Mouse (Mus musculus): ENCODE results near the gene Ryk. TPM values are rescaled to one million over a fixed set of nuclear protein-coding genes. Genes with fewer than 3 reads are reported as not detected.
A peak's percentile ranks its signal among the peaks of the same experiment; 100 is the strongest.

Ryk gene
- polyA plus RNA-seq, 1 experiment from 2014 or later = 8.9 TPM

DNA sequence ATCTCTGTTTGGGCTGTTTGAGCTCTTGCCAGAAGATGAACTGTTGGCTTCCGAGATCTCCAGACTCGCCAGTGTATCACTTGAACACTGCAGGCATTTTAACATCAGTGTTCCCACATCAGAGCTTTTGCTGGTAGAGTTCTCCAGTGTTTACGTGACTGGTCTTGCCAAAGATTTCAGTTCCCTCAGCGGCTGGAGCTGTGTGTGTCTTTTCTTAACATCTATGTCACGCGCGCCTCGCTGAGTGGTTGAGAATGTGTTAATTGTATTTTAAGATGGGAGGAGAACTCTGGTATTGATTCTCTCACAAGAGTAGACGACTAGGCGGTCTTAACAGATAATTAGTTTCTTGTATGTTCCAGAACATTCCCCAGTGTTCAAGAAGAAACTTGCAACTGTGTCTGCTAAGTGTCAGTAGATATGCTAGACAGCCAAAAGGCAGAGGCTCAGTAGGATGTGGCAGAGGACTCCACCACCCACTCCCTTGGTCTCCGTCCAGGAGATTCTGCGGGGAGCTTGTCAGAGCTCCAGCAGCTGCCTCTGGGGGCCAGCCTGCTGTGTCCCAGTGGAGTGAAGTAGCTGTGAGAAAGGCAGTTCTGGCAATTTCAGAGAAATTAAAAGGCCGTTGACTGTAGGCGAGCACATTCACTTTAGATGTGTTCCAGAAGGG is 29.3 kb downstream of the Ryk start:
- peak; percentile 37; the same call in 1 of the 2 replicates for ATAC-seq
- Histone ChIP-seq H3K27me3 (replicated peaks; ENCODE audit: control insufficient read depth, insufficient read depth, low read length) (no peaks in the 10 kb centered on the region), H3K9ac (ENCODE audit: low read depth, low read length) (peak overlapping the region; percentile 9; the same call in 1 of the 2 replicates), H3K4me1 (ENCODE audit: control insufficient read depth, insufficient read depth, low read depth, low read length) (peaks cover 17% of the 10 kb centered on the region), H3K36me3 (ENCODE audit: control insufficient read depth, insufficient read depth, low read length) (peaks cover 4% of the 10 kb centered on the region; the same call in 1 of the 2 replicates), H3K4me3 (ENCODE audit: low read length) (no peak overlapping the region), H3K4me2 (ENCODE audit: low read length) (peak overlapping the region; percentile 3; the same call in 1 of the 2 replicates), H3K27ac (ENCODE audit: low read depth, low read length) (peak overlapping the region; percentile 29; the same call in 1 of the 2 replicates), H3K9me3 (ENCODE audit: control insufficient read depth, low read length) (no peaks in the 10 kb centered on the region)
- 36% methylated on average over 14 of the region's 14 CpGs for WGBS

DNA sequence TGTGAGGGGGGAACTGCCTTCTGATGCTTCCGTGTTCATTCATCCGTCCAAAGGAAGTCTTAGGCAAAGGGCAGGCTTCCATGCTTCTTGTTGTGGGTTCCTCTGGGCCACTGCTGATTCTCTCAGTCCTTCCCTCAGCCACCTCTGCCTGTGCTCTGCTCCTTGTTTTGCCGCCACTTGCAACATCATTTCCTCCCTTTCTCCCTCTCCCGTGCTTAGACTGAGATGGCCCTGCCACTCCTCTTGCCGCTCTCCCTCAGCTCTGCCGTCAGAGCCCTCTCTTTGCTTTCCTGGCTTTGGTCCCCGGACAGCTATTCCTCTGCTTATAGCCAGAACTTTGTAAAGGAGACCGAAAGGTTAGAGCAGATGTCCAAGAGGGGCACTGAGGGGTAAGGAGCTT is 30.2 kb downstream of the Ryk start:
- H3K9ac ChIP-seq (ENCODE audit: low read depth, low read length) = no peak overlapping the region
- peaks cover 17% of the 10 kb centered on the region for H3K4me1 ChIP-seq (ENCODE audit: control insufficient read depth, insufficient read depth, low read depth, low read length)
- peaks cover 7% of the 10 kb centered on the region; the same call in 1 of the 2 replicates for H3K36me3 ChIP-seq (ENCODE audit: control insufficient read depth, insufficient read depth, low read length)
- H3K27ac ChIP-seq (ENCODE audit: low read depth, low read length) = no peak overlapping the region
- no peaks in the 10 kb centered on the region for H3K27me3 ChIP-seq (replicated peaks; ENCODE audit: control insufficient read depth, insufficient read depth, low read length)
- H3K9me3 ChIP-seq (ENCODE audit: control insufficient read depth, low read length) = no peaks in the 10 kb centered on the region
- no peak overlapping the region for H3K4me2 ChIP-seq (ENCODE audit: low read length)
- 57% methylated on average over 8 of the region's 8 CpGs for WGBS
- ATAC-seq = no peak
- no peak overlapping the region for H3K4me3 ChIP-seq (ENCODE audit: low read length)

DNA sequence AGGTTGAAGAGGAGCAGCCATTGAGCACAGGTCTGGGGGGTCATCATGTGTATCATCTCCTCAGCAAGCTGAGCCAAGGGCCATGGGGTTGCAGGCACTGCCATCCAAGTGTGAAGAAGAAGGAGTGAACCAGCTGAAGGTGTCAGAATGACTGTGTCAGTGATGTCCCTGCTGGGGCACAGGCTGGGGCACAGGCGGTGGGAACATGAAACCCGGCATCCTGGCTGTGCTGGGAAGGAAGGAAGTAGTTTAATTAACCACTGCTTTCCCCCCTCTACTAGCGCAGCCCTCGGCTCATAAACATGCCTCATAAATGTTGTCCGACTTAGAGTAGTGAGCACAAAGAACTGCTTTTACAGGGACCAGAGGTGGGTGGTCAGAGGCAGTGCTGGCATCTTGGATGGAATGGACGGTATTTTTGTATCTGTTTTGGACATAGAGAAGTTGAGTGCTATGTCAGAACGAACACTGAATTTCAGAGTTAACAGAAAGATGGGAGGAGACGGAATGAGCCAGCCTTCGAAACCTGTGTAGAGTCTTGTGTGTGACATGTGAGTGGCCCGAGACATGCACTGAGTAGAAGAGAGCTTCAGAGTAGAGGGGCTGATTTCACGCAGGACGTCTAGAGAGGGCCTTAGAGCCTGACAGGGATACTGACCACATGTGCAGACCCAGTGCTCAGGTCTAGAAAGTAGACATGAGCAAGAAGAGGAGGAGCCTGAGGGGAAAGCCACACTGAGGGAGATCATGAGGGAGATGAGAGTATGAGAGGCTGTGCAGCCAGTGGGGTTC is 31.4 kb downstream of the Ryk start:
- Histone ChIP-seq H3K4me3 (ENCODE audit: low read length) (no peak overlapping the region), H3K27me3 (replicated peaks; ENCODE audit: control insufficient read depth, insufficient read depth, low read length) (no peaks in the 10 kb centered on the region), H3K4me1 (ENCODE audit: control insufficient read depth, insufficient read depth, low read depth, low read length) (peaks cover 17% of the 10 kb centered on the region), H3K4me2 (ENCODE audit: low read length) (no peak overlapping the region), H3K9me3 (ENCODE audit: control insufficient read depth, low read length) (no peaks in the 10 kb centered on the region), H3K27ac (ENCODE audit: low read depth, low read length) (no peak overlapping the region), H3K36me3 (ENCODE audit: control insufficient read depth, insufficient read depth, low read length) (peaks cover 9% of the 10 kb centered on the region; the same call in 1 of the 2 replicates), H3K9ac (ENCODE audit: low read depth, low read length) (no peak overlapping the region)
- 81% methylated on average over 12 of the region's 12 CpGs for WGBS
- 0 out of 2 replicates have a peak, but pooled peaks have one; percentile 7 for ATAC-seq

DNA sequence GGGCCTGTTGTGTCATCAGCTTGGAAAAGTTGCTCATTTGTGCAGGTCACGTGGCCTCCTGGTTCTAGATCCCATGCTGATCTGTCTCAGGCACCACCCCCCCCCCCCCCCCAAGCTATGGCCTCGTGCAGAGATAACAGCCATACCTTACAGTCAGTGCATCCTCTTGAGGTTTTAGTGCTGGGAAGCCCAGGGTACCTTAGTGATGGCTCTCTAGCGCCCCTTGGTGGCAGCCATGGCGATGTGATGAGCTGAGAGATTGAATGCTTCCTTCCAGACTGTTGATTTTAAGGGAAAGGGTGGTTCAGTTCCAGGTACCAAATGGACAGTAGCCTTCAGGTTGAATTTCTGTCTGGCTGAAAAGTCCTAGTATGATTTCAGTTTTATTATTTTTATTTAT is 32.2 kb downstream of the Ryk start:
- peak; percentile 62; the same call in 1 of the 2 replicates for ATAC-seq
- Histone ChIP-seq H3K4me1 (ENCODE audit: control insufficient read depth, insufficient read depth, low read depth, low read length) (peaks cover 17% of the 10 kb centered on the region), H3K9ac (ENCODE audit: low read depth, low read length) (no peak overlapping the region), H3K4me3 (ENCODE audit: low read length) (no peak overlapping the region), H3K36me3 (ENCODE audit: control insufficient read depth, insufficient read depth, low read length) (peaks cover 14% of the 10 kb centered on the region; the same call in 1 of the 2 replicates), H3K4me2 (ENCODE audit: low read length) (no peak overlapping the region), H3K9me3 (ENCODE audit: control insufficient read depth, low read length) (no peaks in the 10 kb centered on the region), H3K27ac (ENCODE audit: low read depth, low read length) (no peak overlapping the region), H3K27me3 (replicated peaks; ENCODE audit: control insufficient read depth, insufficient read depth, low read length) (no peaks in the 10 kb centered on the region)
- 7% methylated on average over 4 of the region's 4 CpGs for WGBS

DNA sequence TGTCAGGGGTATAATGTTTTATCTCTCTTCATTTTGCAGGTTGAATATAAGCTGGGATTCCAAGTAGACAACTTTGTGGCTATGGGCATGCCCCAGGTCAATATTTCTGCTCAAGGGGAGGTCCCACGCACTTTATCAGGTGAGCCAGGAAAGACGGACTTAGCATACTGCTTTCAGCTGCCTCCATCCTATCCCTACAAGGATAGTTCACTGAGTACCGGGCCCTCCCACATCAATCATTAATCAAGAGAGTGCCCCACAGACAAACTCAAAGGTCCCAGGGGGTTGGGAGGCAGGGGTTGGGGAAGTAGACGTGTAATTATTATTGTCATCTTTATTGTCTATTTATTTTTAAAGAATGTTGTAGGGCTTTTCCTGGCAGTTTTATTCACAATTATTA is 32.8 kb downstream of the Ryk start:
- no peak for ATAC-seq
- no peak overlapping the region for H3K27ac ChIP-seq (ENCODE audit: low read depth, low read length)
- H3K36me3 ChIP-seq (ENCODE audit: control insufficient read depth, insufficient read depth, low read length) = peaks cover 19% of the 10 kb centered on the region; the same call in 1 of the 2 replicates
- H3K9ac ChIP-seq (ENCODE audit: low read depth, low read length) = no peak overlapping the region
- H3K4me3 ChIP-seq (ENCODE audit: low read length) = no peak overlapping the region
- no peaks in the 10 kb centered on the region for H3K9me3 ChIP-seq (ENCODE audit: control insufficient read depth, low read length)
- H3K27me3 ChIP-seq (replicated peaks; ENCODE audit: control insufficient read depth, insufficient read depth, low read length) = no peaks in the 10 kb centered on the region
- H3K4me2 ChIP-seq (ENCODE audit: low read length) = no peak overlapping the region
- H3K4me1 ChIP-seq (ENCODE audit: control insufficient read depth, insufficient read depth, low read depth, low read length) = peaks cover 17% of the 10 kb centered on the region
- 76% methylated on average over 4 of the region's 4 CpGs for WGBS

DNA sequence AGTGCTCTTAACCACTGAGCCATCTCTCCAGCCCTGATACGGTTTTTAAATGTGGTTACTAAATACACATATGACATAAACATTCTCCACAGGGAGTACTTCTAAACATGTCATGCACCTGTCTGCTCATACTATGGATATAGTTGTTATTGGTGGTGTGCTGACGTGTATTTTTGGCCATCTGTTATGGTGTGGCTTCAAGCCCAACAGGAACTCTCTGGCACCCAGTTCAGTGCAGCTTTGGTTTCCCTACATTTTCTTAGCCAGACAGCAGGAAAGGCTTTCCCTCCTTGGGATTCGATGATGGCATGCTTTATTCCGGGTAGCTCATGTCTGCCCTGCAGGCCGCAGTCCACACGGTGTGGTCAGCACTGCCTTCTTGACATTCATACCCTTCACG is 33.7 kb downstream of the Ryk start:
- Histone ChIP-seq H3K36me3 (ENCODE audit: control insufficient read depth, insufficient read depth, low read length) (peaks cover 21% of the 10 kb centered on the region), H3K27me3 (replicated peaks; ENCODE audit: control insufficient read depth, insufficient read depth, low read length) (no peaks in the 10 kb centered on the region)
- WGBS = 82% methylated on average over 7 of the region's 7 CpGs

DNA sequence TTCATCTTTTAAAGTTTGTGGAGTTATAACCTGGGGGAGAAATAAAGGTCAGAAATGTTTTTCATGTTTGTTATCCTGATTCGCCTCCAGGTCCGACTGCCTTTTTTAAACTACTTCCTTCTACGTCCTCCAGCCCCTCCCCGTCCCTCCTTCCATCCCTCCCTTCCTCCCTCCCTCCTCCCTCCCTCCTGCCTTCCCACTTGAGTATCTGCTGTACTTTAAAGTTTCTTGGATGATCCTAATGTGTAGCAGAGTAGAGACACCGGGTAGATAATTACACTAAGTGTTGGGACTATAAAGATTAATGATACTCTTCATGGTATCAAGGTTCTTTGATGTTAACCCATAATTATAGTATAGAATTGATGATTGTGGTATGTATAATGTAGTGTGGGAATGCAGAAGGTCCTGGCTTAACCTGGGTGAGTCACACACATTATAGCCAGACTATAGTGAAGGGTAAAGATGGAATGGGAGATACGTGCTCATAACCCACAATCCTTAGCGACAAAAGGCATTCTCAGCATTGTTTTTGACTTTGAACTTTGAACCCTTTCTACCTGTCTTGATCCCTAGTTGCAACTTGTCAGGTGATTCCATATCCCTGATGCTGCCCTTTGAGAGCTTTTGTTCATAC is 41.5 kb downstream of the Ryk start:
- WGBS = 91% methylated on average over 7 of the region's 7 CpGs
- peaks cover 16% of the 10 kb centered on the region for H3K36me3 ChIP-seq (ENCODE audit: control insufficient read depth, insufficient read depth, low read length)
- no peaks in the 10 kb centered on the region for H3K27me3 ChIP-seq (replicated peaks; ENCODE audit: control insufficient read depth, insufficient read depth, low read length)
- no peaks in the 10 kb centered on the region for H3K4me1 ChIP-seq (ENCODE audit: control insufficient read depth, insufficient read depth, low read depth, low read length)
- H3K4me2 ChIP-seq (ENCODE audit: low read length) = no peak overlapping the region
- H3K9ac ChIP-seq (ENCODE audit: low read depth, low read length) = no peak overlapping the region
- no peak overlapping the region for H3K27ac ChIP-seq (ENCODE audit: low read depth, low read length)
- H3K4me3 ChIP-seq (ENCODE audit: low read length) = no peak overlapping the region
- H3K9me3 ChIP-seq (ENCODE audit: control insufficient read depth, low read length) = no peaks in the 10 kb centered on the region
- no peak for ATAC-seq

More for the DNA sequence above, 33.7 kb downstream of the Ryk start:
- Histone ChIP-seq H3K4me2 (ENCODE audit: low read length) (no peak overlapping the region), H3K9ac (ENCODE audit: low read depth, low read length) (no peak overlapping the region), H3K9me3 (ENCODE audit: control insufficient read depth, low read length) (no peaks in the 10 kb centered on the region), H3K27ac (ENCODE audit: low read depth, low read length) (no peak overlapping the region), H3K4me1 (ENCODE audit: control insufficient read depth, insufficient read depth, low read depth, low read length) (peaks cover 17% of the 10 kb centered on the region), H3K4me3 (ENCODE audit: low read length) (no peak overlapping the region)
- ATAC-seq = no peak

DNA sequence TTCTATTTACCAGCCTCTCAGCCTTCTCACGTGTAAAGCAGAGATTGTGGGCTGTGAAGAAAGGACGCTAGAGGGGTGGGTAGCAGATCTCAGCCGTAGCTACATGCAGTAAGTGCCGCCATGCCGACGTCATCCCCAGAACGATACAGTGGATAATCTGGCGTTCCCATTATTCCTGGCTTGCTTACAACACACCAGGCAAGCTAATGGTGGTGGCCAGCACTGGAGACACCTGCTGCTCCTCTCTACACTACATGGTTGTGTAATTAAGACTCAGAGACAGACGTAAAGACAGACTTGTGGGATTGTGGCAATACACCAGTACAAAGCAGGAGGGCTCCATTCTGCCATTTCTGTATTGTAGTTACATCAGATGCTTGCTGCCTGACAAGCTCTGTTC is 43.2 kb downstream of the Ryk start:
- WGBS = 69% methylated on average over 9 of the region's 9 CpGs
- no peaks in the 10 kb centered on the region for H3K4me1 ChIP-seq (ENCODE audit: control insufficient read depth, insufficient read depth, low read depth, low read length)
- H3K9me3 ChIP-seq (ENCODE audit: control insufficient read depth, low read length) = no peaks in the 10 kb centered on the region
- H3K36me3 ChIP-seq (ENCODE audit: control insufficient read depth, insufficient read depth, low read length) = peaks cover 4% of the 10 kb centered on the region
- H3K9ac ChIP-seq (ENCODE audit: low read depth, low read length) = no peak overlapping the region
- no peak overlapping the region for H3K4me3 ChIP-seq (ENCODE audit: low read length)
- no peak overlapping the region for H3K4me2 ChIP-seq (ENCODE audit: low read length)
- no peak for ATAC-seq
- no peaks in the 10 kb centered on the region for H3K27me3 ChIP-seq (replicated peaks; ENCODE audit: control insufficient read depth, insufficient read depth, low read length)
- no peak overlapping the region for H3K27ac ChIP-seq (ENCODE audit: low read depth, low read length)

DNA sequence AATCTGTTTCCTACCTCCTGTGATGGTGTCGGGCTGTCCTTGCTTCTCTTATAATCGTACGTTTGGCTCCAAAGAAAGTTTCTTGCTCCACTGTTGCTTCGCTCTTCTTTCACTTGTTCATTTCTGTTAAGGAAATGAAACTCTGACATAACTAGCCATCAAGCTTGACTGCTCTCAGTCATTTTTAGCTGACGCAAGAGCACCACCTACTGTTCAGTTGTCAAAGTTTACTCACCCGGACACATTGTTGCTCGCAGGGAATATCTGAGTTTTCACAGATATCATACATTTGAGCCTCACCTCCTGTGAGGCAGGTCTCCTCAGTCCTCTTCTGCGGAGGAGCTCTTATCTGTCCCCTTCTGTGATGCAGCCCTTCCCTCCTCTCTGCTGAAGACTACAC is 44.8 kb downstream of the Ryk start:
- 62% methylated on average over 8 of the region's 8 CpGs for WGBS
- H3K4me3 ChIP-seq (ENCODE audit: low read length) = no peak overlapping the region
- H3K9me3 ChIP-seq (ENCODE audit: control insufficient read depth, low read length) = no peaks in the 10 kb centered on the region

More for the DNA sequence above, 44.8 kb downstream of the Ryk start:
- Histone ChIP-seq H3K36me3 (ENCODE audit: control insufficient read depth, insufficient read depth, low read length) (peaks cover 2% of the 10 kb centered on the region), H3K27ac (ENCODE audit: low read depth, low read length) (no peak overlapping the region), H3K4me1 (ENCODE audit: control insufficient read depth, insufficient read depth, low read depth, low read length) (no peaks in the 10 kb centered on the region), H3K4me2 (ENCODE audit: low read length) (no peak overlapping the region), H3K27me3 (replicated peaks; ENCODE audit: control insufficient read depth, insufficient read depth, low read length) (no peaks in the 10 kb centered on the region), H3K9ac (ENCODE audit: low read depth, low read length) (no peak overlapping the region)
- no peak for ATAC-seq

Data from hindbrain, embryonic 16.5 days (tissue).